Mouse (Mus musculus) regulatory T cell (primary cell): ENCODE measurements around the gene Habp2.

ENCODE experiments used
- in situ Hi-C: fragments of 300-600 bp; cut with MboI, MseI; formaldehyde crosslinking; loops from one replicate; pipeline ENCODE4 v1.15.1; 2025; ENCODE audit warnings: high pct_unique_total_duplicates

The Habp2 gene

GRCm38 (mm10) chr19:56286866-56287265, at the start of gene Habp2:
TSS of gene Habp2 (plus strand) at chr19:56287137.
- in situ Hi-C loops, result loop anchor here (10.0 kb wide), 1 partner anchor 488 kb away; no protein-coding TSS in a partner anchor

- in situ Hi-C loops, result no loop called here
These were observed 48.4 kb upstream of the Habp2 start for GRCm38 (mm10) chr19:56238501-56238900.

GRCm38 (mm10) chr19:56245201-56245600, 41.7 kb upstream of the Habp2 start:
- in situ Hi-C loops, result no loop called here

GRCm38 (mm10) chr19:56252815-56253214, 34.1 kb upstream of the Habp2 start:
- in situ Hi-C loops, result no loop called here

GRCm38 (mm10) chr19:56253271-56253670, 33.7 kb upstream of the Habp2 start:
- in situ Hi-C loops, result no loop called here

- in situ Hi-C loops, result no loop called here
These were observed 32.2 kb upstream of the Habp2 start for GRCm38 (mm10) chr19:56254751-56255150.

GRCm38 (mm10) chr19:56255506-56255905, 31.4 kb upstream of the Habp2 start:
- in situ Hi-C loops, result no loop called here

- in situ Hi-C loops, result no loop called here
These were observed 30.7 kb upstream of the Habp2 start for GRCm38 (mm10) chr19:56256235-56256634.

- in situ Hi-C loops, result no loop called here
These were observed 30.2 kb upstream of the Habp2 start for GRCm38 (mm10) chr19:56256741-56257140.

GRCm38 (mm10) chr19:56263696-56264095, 23.2 kb upstream of the Habp2 start:
- in situ Hi-C loops, result no loop called here

- in situ Hi-C loops, result no loop called here
These were observed 22.8 kb upstream of the Habp2 start for GRCm38 (mm10) chr19:56264175-56264574.

- in situ Hi-C loops, result no loop called here
These were observed 21.8 kb upstream of the Habp2 start for GRCm38 (mm10) chr19:56265149-56265548.

GRCm38 (mm10) chr19:56272081-56272480, 14.9 kb upstream of the Habp2 start:
- in situ Hi-C loops, result loop anchor here (5.0 to 10.0 kb wide), 2 partner anchors 50 to 657 kb away; no protein-coding TSS in a partner anchor

- in situ Hi-C loops, result loop anchor here (10.0 kb wide), 1 partner anchor 662 kb away; no protein-coding TSS in a partner anchor
These were observed 9.7 kb upstream of the Habp2 start for GRCm38 (mm10) chr19:56277140-56277804.

- in situ Hi-C loops, result loop anchor here (10.0 kb wide), 1 partner anchor 663 kb away; no protein-coding TSS in a partner anchor
These were observed 9.0 kb upstream of the Habp2 start for GRCm38 (mm10) chr19:56277951-56278350.

- in situ Hi-C loops, result loop anchor here (10.0 kb wide), 1 partner anchor 664 kb away; no protein-coding TSS in a partner anchor
These were observed 8.6 kb upstream of the Habp2 start for GRCm38 (mm10) chr19:56278366-56278765.

GRCm38 (mm10) chr19:56285222-56285621, 1.7 kb upstream of the Habp2 start:
- in situ Hi-C loops, result loop anchor here (10.0 kb wide), 1 partner anchor 490 kb away; no protein-coding TSS in a partner anchor

- in situ Hi-C loops, result loop anchor here (10.0 kb wide), 1 partner anchor 487 kb away; no protein-coding TSS in a partner anchor
These were observed 837 bp downstream of the Habp2 start for GRCm38 (mm10) chr19:56287580-56288367.

- in situ Hi-C loops, result loop anchor here (10.0 kb wide), 1 partner anchor 486 kb away; no protein-coding TSS in a partner anchor
These were observed 1.5 kb downstream of the Habp2 start for GRCm38 (mm10) chr19:56288436-56288835.

GRCm38 (mm10) chr19:56289642-56290041, 2.7 kb downstream of the Habp2 start:
- in situ Hi-C loops, result loop anchor here (10.0 kb wide), 1 partner anchor 485 kb away; no protein-coding TSS in a partner anchor

GRCm38 (mm10) chr19:56291898-56292297, 5.0 kb downstream of the Habp2 start:
- in situ Hi-C loops, result no loop called here

GRCm38 (mm10) chr19:56292335-56292734, 5.4 kb downstream of the Habp2 start:
- in situ Hi-C loops, result no loop called here
